Mouse (Mus musculus) kidney, adult 2 months (tissue): ENCODE results near the gene Elmod3. TPM values are rescaled to one million over a fixed set of nuclear protein-coding genes. Genes with fewer than 3 reads are reported as not detected.

Source experiments
- DNase-seq: peaks from one replicate; pipeline ENCODE4 v3.0.0; 2021
- H3K27ac ChIP-seq: fragments of 200-500 bp; 2 replicates; pipeline ENCODE4 v1.5.1; 2012; ENCODE audit warnings: low read depth, low read length, control low read depth, inconsistent platforms; ENCODE audit not compliant: insufficient read depth
- H3K27me3 ChIP-seq: fragments of 200-500 bp; replicated peaks from 2 replicates; pipeline ENCODE4 v1.6.1; 2012; ENCODE audit warnings: mild to moderate bottlenecking, moderate library complexity, low read length, inconsistent platforms; ENCODE audit not compliant: control insufficient read depth, insufficient read depth
- H3K36me3 ChIP-seq: fragments of 200-500 bp; 2 replicates; pipeline ENCODE4 v1.6.1; 2012; ENCODE audit warnings: mild to moderate bottlenecking, moderate library complexity, low read length, inconsistent platforms; ENCODE audit not compliant: control insufficient read depth, insufficient read depth
- H3K4me1 ChIP-seq: fragments of 200-500 bp; 2 replicates; pipeline ENCODE4 v1.6.1; 2011; ENCODE audit warnings: low read length; ENCODE audit not compliant: control insufficient read depth, insufficient read depth
- H3K4me3 ChIP-seq: fragments of 200-500 bp; 2 replicates; pipeline ENCODE4 v1.5.1; 2011; ENCODE audit warnings: mild to moderate bottlenecking, low read depth, low read length, control low read depth; ENCODE audit not compliant: insufficient read depth
- CTCF ChIP-seq: fragments of 200-500 bp; conservative IDR thresholded peaks from 2 replicates; pipeline ENCODE4 v1.5.1; 2011; ENCODE audit warnings: low read depth, mild to moderate bottlenecking, control low read depth, low read length, moderate library complexity, mixed read lengths; ENCODE audit not compliant: insufficient read depth, insufficient read length
- POLR2A ChIP-seq: fragments of 200-500 bp; IDR thresholded peaks from one replicate; pipeline ENCODE4 v1.6.1; 2011; ENCODE audit warnings: low read depth, low read length, control low read depth
- WGBS: fragments of 180-500 bp; shearing (Covaris S2); methylation state at CpG from one replicate; pipeline ENCODE4 v1.1.7; 2018; 5-methylcytosine and 5-hydroxymethylcytosine counted together
- polyA plus RNA-seq: library from polyadenylated mRNA; depleted of rRNA; stranded (reverse); fragments of >200 nt; gene quantifications from 2 replicates; pipeline ENCODE4 v1.2.3, GENCODE M21; 2012

Elmod3 gene
- polyA plus RNA-seq, 1 experiment: 43.0 TPM

GRCm38 (mm10) chr6:72568736-72569135 is 29.5 kb downstream of the Elmod3 start:
- TF ChIP-seq CTCF (no peak), POLR2A (no peak)
- H3K36me3 ChIP-seq: no peaks in the 10 kb centered on the region
- no peak overlapping the region for H3K4me3 ChIP-seq
- DNase-seq: no peak
- WGBS: 85% methylated on average over 10 of the region's 10 CpGs
- no peaks in the 10 kb centered on the region; the same call in 1 of the 2 replicates for H3K4me1 ChIP-seq
- no peak overlapping the region for H3K27ac ChIP-seq
- no peaks in the 10 kb centered on the region for H3K27me3 ChIP-seq

DNA sequence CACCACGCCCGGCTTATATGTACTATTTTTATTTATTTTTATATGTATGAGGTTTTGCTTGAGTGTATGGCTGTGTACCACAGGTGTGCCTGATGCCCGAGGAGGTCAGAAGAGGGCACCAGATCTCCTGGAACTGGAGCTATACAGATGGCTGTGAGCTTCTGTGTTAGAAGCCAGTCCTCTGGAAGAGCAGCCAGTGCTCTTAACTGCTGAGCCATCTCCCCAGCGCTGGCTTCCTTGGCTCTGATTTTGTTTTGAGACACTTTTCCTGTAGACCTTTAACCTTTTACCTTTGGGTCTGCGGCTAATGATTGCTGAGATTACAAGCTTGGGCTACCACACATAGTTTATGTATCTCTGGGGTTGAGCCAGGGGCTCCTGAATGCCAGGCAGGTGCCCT is 30.7 kb downstream of the Elmod3 start:
- Histone ChIP-seq H3K4me1 (peaks cover 7% of the 10 kb centered on the region; the same call in 1 of the 2 replicates), H3K4me3 (no peak overlapping the region), H3K36me3 (no peaks in the 10 kb centered on the region), H3K27ac (no peak overlapping the region), H3K27me3 (no peaks in the 10 kb centered on the region)
- DNase-seq: peak; percentile 87
- TF ChIP-seq POLR2A (no peak), CTCF (peak; percentile 49)
- 65% methylated on average over 5 of the region's 5 CpGs for WGBS

DNA sequence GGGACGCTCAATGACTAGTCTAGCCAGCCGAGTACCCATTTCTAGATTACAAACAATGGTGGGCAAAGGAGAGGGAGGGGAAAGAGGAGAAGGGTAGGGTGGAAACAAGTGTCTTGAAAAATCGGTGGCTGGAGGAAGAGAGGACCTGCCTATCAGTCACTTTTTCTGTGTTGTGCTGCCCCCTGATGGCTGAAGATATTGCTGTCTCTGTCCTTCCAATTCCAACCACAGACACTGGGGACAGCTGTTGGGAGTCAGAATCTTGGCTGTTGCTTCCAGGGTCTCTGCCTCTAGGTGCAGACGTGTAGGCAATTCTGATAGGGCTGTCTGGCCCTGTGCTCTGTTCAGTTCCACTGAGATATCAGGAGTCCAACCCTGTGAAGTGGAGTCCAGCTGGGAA is 32.2 kb downstream of the Elmod3 start:
- Histone ChIP-seq H3K4me1 (peaks cover 9% of the 10 kb centered on the region; the same call in 1 of the 2 replicates), H3K27ac (no peak overlapping the region), H3K27me3 (no peaks in the 10 kb centered on the region), H3K36me3 (no peaks in the 10 kb centered on the region), H3K4me3 (no peak overlapping the region)
- WGBS: 5% methylated on average over 4 of the region's 4 CpGs
- DNase-seq: peak; percentile 92
- peak; percentile 95 for TF ChIP-seq CTCF
- TF ChIP-seq POLR2A: no peak

- Histone ChIP-seq H3K27me3 (no peaks in the 10 kb centered on the region), H3K36me3 (no peaks in the 10 kb centered on the region), H3K27ac (no peak overlapping the region), H3K4me1 (peaks cover 9% of the 10 kb centered on the region; the same call in 1 of the 2 replicates), H3K4me3 (no peak overlapping the region)
- WGBS: 61% methylated on average over 7 of the region's 7 CpGs
- DNase-seq: no peak
- no peak for TF ChIP-seq POLR2A
These were observed 32.7 kb downstream of the Elmod3 start for GRCm38 (mm10) chr6:72565506-72565905.

DNA sequence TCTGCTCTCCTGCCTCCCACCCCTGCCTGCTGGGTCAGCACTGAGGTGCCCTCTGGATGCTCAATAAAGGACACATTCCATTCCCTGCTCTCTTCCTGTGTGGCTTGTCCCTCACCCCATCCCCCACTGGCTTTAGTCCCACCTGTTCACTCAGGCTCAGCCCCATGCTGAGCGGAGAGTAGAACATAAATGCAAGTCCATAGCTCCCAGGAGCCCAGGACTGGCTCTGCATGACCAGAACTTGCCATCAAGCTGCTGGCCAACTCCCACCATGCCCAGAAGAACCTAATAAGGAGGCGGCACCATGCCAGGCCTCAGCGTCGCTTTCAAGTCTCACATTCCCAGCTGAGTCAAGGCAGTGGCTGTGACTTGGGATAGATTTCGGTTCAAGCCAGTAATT is 35.3 kb downstream of the Elmod3 start:
- 48% methylated on average over 5 of the region's 5 CpGs for WGBS
- Histone ChIP-seq H3K27ac (peak overlapping the region; percentile 47; the same call in 1 of the 2 replicates), H3K4me3 (no peak overlapping the region), H3K27me3 (no peaks in the 10 kb centered on the region), H3K36me3 (no peaks in the 10 kb centered on the region), H3K4me1 (peaks cover 9% of the 10 kb centered on the region; the same call in 1 of the 2 replicates)
- TF ChIP-seq POLR2A (no peak), CTCF (no peak)
- DNase-seq: peak; percentile 57

GRCm38 (mm10) chr6:72562486-72562885 is 35.7 kb downstream of the Elmod3 start:
- no peaks in the 10 kb centered on the region for H3K36me3 ChIP-seq
- no peak overlapping the region for H3K4me3 ChIP-seq
- no peaks in the 10 kb centered on the region for H3K27me3 ChIP-seq
- H3K4me1 ChIP-seq: peaks cover 9% of the 10 kb centered on the region; the same call in 1 of the 2 replicates
- TF ChIP-seq CTCF: no peak
- no peak for TF ChIP-seq POLR2A
- 57% methylated on average over 6 of the region's 6 CpGs for WGBS
- DNase-seq: no peak
- peak overlapping the region; percentile 47 for H3K27ac ChIP-seq

- peaks cover 9% of the 10 kb centered on the region; the same call in 1 of the 2 replicates for H3K4me1 ChIP-seq
- TF ChIP-seq POLR2A (no peak), CTCF (no peak)
- no peak overlapping the region for H3K27ac ChIP-seq
- H3K4me3 ChIP-seq: no peak overlapping the region
- no peak for DNase-seq
- 79% methylated on average over 8 of the region's 8 CpGs for WGBS
- no peaks in the 10 kb centered on the region for H3K36me3 ChIP-seq
- no peaks in the 10 kb centered on the region for H3K27me3 ChIP-seq
These were observed 37.4 kb downstream of the Elmod3 start for GRCm38 (mm10) chr6:72560801-72561200.
